Comparison of ENCODE assay signal across 18 mouse cellular contexts in the genomic region with DNA sequence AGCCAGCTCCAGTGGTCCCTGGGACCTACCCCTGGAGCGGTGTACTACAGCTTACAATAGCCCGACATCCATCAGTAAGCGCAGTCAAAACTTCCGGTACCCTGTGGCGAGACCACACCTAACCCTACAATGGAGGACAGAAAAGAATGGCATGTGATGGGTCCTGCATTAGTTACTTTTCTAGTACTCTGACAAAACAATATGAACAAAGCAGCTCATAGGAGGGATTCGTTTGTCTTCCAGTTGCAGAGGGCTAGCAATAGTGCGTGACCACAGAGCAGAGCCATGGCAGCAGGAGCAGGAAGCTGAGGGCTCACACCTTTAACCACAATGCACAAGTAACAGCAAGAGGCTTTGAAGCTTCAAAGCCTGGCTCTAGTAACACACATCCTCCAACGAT. TPM values are rescaled to one million over a fixed set of nuclear protein-coding genes. Genes with fewer than 3 reads are reported as not detected.
DNase-seq lines count a peak whose midpoint lies in the region; ATAC-seq lines count a peak whose summit lies in the region.
"Had no signal": no experiment of that assay in that cellular context is flagged by ENCODE, and none has a peak within 500 bp of the region (broad histone marks: within the 10 kb centered on the region; RNA-seq: fewer than 3 reads in every experiment).

No protein-coding gene starts in this region.

- no peak for DNase-seq in hindbrain, embryonic 14.5 days (ENCODE audit: low spot score)
- DNase-seq in spleen, postnatal 36 days (ENCODE audit: low spot score in 2 of 2): peak; percentile 31 to 39
- DNase-seq in spleen, adult 18-20 months: no peak
- peak; percentile 76 to 83 for DNase-seq in natural killer cell, adult 2 months (ENCODE audit: low spot score in 2 of 2)
- DNase-seq in liver: no peak
- no peak for DNase-seq in limb, embryonic 10.5 days (ENCODE audit: low spot score)
- DNase-seq: B cell, adult 2 months; cerebellum, adult 9-10 months; embryo, embryonic 11 days; gastrocnemius, postnatal 10 days; kidney, adult 18-20 months; lung, postnatal 10 days had no signal

- ATAC-seq in hindbrain, embryonic 14.5 days (ENCODE audit: low FRiP score): 0 out of 2 replicates have a peak, but pooled peaks have one; percentile 24
- ATAC-seq in hindbrain, embryonic 16.5 days: no peak
- no peak for ATAC-seq in cerebellum, adult (ENCODE audit: insufficient number of reproducible peaks, low FRiP score, low TSS enrichment)
- ATAC-seq: forebrain, embryonic 15.5 days; liver, embryonic 12.5 days had no signal

- H3K9me3 ChIP-seq in hindbrain, embryonic 14.5 days (ENCODE audit: control insufficient read depth, low read length): no peaks in the 10 kb centered on the region
- no peaks in the 10 kb centered on the region for H3K9me3 ChIP-seq in hindbrain, embryonic 16.5 days (ENCODE audit: control insufficient read depth, low read length)
- no peaks in the 10 kb centered on the region for H3K9me3 ChIP-seq in limb, embryonic 10.5 days (replicated peaks)
- H3K9me3 ChIP-seq: forebrain, embryonic 15.5 days; heart, embryonic 10.5 days; liver, embryonic 12.5 days; neural tube, embryonic 15.5 days had no signal

- no peaks in the 10 kb centered on the region for H3K36me3 ChIP-seq in hindbrain, embryonic 14.5 days (replicated peaks; ENCODE audit: control insufficient read depth, insufficient read depth)
- H3K36me3 ChIP-seq in hindbrain, embryonic 16.5 days (ENCODE audit: control insufficient read depth, insufficient read depth, low read length): no peaks in the 10 kb centered on the region
- no peaks in the 10 kb centered on the region for H3K36me3 ChIP-seq in limb, embryonic 10.5 days
- H3K36me3 ChIP-seq: forebrain, embryonic 15.5 days; heart, embryonic 10.5 days; liver, embryonic 12.5 days; neural tube, embryonic 15.5 days had no signal

- H3K4me2 ChIP-seq in hindbrain, embryonic 14.5 days (replicated peaks): no peak overlapping the region
- no peak overlapping the region for H3K4me2 ChIP-seq in hindbrain, embryonic 16.5 days (ENCODE audit: low read length)
- H3K4me2 ChIP-seq: forebrain, embryonic 15.5 days; liver, embryonic 12.5 days; neural tube, embryonic 15.5 days had no signal

- H3K9ac ChIP-seq in hindbrain, embryonic 14.5 days: no peak overlapping the region
- no peak overlapping the region for H3K9ac ChIP-seq in hindbrain, embryonic 16.5 days (ENCODE audit: low read depth, low read length)
- H3K9ac ChIP-seq: forebrain, embryonic 15.5 days; liver, embryonic 12.5 days; neural tube, embryonic 15.5 days had no signal

- H3K4me3 ChIP-seq in hindbrain, embryonic 14.5 days (replicated peaks; ENCODE audit: low read length): no peak overlapping the region
- no peak overlapping the region for H3K4me3 ChIP-seq in hindbrain, embryonic 16.5 days (ENCODE audit: low read length)
- H3K4me3 ChIP-seq in limb, embryonic 10.5 days: no peak overlapping the region
- H3K4me3 ChIP-seq: forebrain, embryonic 15.5 days; heart, embryonic 10.5 days; liver, embryonic 12.5 days; neural tube, embryonic 15.5 days had no signal

- no peak overlapping the region for H3K27ac ChIP-seq in hindbrain, embryonic 14.5 days
- H3K27ac ChIP-seq in hindbrain, embryonic 16.5 days (ENCODE audit: low read depth, low read length): no peak overlapping the region
- H3K27ac ChIP-seq in limb, embryonic 10.5 days: no peak overlapping the region
- H3K27ac ChIP-seq: forebrain, embryonic 15.5 days; heart, embryonic 10.5 days; liver, embryonic 12.5 days; neural tube, embryonic 15.5 days had no signal

- H3K4me1 ChIP-seq in hindbrain, embryonic 14.5 days (replicated peaks; ENCODE audit: control insufficient read depth, insufficient read depth, low read length): peaks cover 20% of the 10 kb centered on the region
- H3K4me1 ChIP-seq in hindbrain, embryonic 16.5 days (ENCODE audit: control insufficient read depth, insufficient read depth, low read depth, low read length): peaks cover 18% of the 10 kb centered on the region
- H3K4me1 ChIP-seq in limb, embryonic 10.5 days: peaks cover 12% of the 10 kb centered on the region
- H3K4me1 ChIP-seq: liver, embryonic 12.5 days had no signal

- no peaks in the 10 kb centered on the region for H3K27me3 ChIP-seq in hindbrain, embryonic 14.5 days (ENCODE audit: control insufficient read depth, insufficient read depth, low read length)
- H3K27me3 ChIP-seq in hindbrain, embryonic 16.5 days (replicated peaks; ENCODE audit: control insufficient read depth, insufficient read depth, low read length): no peaks in the 10 kb centered on the region
- H3K27me3 ChIP-seq in limb, embryonic 10.5 days (ENCODE audit: low read depth, poor library complexity, severe bottlenecking): no peaks in the 10 kb centered on the region
- H3K27me3 ChIP-seq: forebrain, embryonic 15.5 days; liver, embryonic 12.5 days; neural tube, embryonic 15.5 days had no signal

- WGBS in hindbrain, embryonic 14.5 days: 64% methylated on average over 8 of the region's 8 CpGs
- WGBS in hindbrain, embryonic 16.5 days: 72% methylated on average over 8 of the region's 8 CpGs
- WGBS in limb, embryonic 10.5 days: 84% methylated on average over 8 of the region's 8 CpGs

RNA-seq across cellular contexts. Expression of gene Nebl, which starts 59.7 kb away (rescaled TPM):
- polyA plus RNA-seq in hindbrain, embryonic 14.5 days (2014; fragmentation: Nextera tagmentation; extraction: Ambion mirVana): 11.1 and 12.9 TPM in 2 replicates
- polyA plus RNA-seq in hindbrain, embryonic 16.5 days (2015; fragmentation: Nextera tagmentation; extraction: Ambion mirVana): 13.5 and 16.4 TPM in 2 replicates
- polyA plus RNA-seq in limb, embryonic 10.5 days (2016; fragmentation: Nextera tagmentation; extraction: Ambion mirVana): 2.3 and 4.7 TPM in 2 replicates

Comparison
In these comparisons a context has a peak if more than half of its experiments do, and no peak if none do; other contexts are left out.
1. DNase-seq: peak in spleen, postnatal 36 days (2 of 2) and natural killer cell, adult 2 months (2 of 2); none in hindbrain, embryonic 14.5 days (single experiment), spleen, adult 18-20 months (0 of 2), liver (single experiment) and limb, embryonic 10.5 days (single experiment).